Mouse (Mus musculus) spleen, adult 2 months (tissue): ENCODE measurements around the gene Adora1.

Experiments used
- CTCF ChIP-seq: fragments of 200-500 bp; IDR thresholded peaks from 2 replicates; pipeline ENCODE4 v1.5.1; 2011; ENCODE audit warnings: mild to moderate bottlenecking, inconsistent platforms; ENCODE audit not compliant: insufficient read depth, insufficient read length, insufficient replicate concordance; ENCODE audit errors: extremely low read depth
- POLR2A ChIP-seq: fragments of 200-500 bp; IDR thresholded peaks from 2 replicates; pipeline ENCODE4 v1.6.1; 2011; ENCODE audit warnings: low read depth, low read length, inconsistent platforms

- no peak for TF ChIP-seq CTCF
- TF ChIP-seq POLR2A, result no peak
Observed at GRCm38 (mm10) chr1:134232326-134232725, 2.9 kb downstream of the Adora1 start.
